Mouse (Mus musculus): ENCODE measurements around the gene Vrk3. TPM values are rescaled to one million over a fixed set of nuclear protein-coding genes. Genes with fewer than 3 reads are reported as not detected.

The Vrk3 gene
- polyA plus RNA-seq, 1 experiment from 2014 or later, result 46.9 TPM

- no peak overlapping the region for H3K4me3 ChIP-seq (ENCODE audit: low read length)
- peaks cover 39% of the 10 kb centered on the region for H3K4me1 ChIP-seq (replicated peaks; ENCODE audit: control insufficient read depth, insufficient read depth, low read length)
- H3K27me3 ChIP-seq (ENCODE audit: control insufficient read depth, insufficient read depth, low read depth, low read length), result no peaks in the 10 kb centered on the region
- H3K4me2 ChIP-seq (ENCODE audit: low read depth, low read length), result no peak overlapping the region
- no peak overlapping the region for H3K9ac ChIP-seq (ENCODE audit: low read length)
- no peak overlapping the region for H3K27ac ChIP-seq (ENCODE audit: low read length)
- WGBS, result 46% methylated on average over 5 of the region's 5 CpGs
- ATAC-seq (ENCODE audit: low read depth), result no peak
- H3K36me3 ChIP-seq (ENCODE audit: control insufficient read depth, insufficient read depth, low read length), result no peaks in the 10 kb centered on the region
- no peaks in the 10 kb centered on the region for H3K9me3 ChIP-seq (ENCODE audit: control insufficient read depth, low read length)
Observed at GRCm38 (mm10) chr7:44819863-44820262, 71.7 kb downstream of the Vrk3 start.

- no peak for ATAC-seq (ENCODE audit: low read depth)
- 74% methylated on average over 3 of the region's 3 CpGs for WGBS
Observed at GRCm38 (mm10) chr7:44820525-44820924, 72.3 kb downstream of the Vrk3 start.

GRCm38 (mm10) chr7:44821666-44822448 lies 73.6 kb downstream of the Vrk3 start:
- no peak overlapping the region for H3K4me3 ChIP-seq (ENCODE audit: low read length)
- no peak overlapping the region for H3K9ac ChIP-seq (ENCODE audit: low read length)
- WGBS, result 76% methylated on average over 7 of the region's 7 CpGs
- peaks cover 35% of the 10 kb centered on the region for H3K4me1 ChIP-seq (replicated peaks; ENCODE audit: control insufficient read depth, insufficient read depth, low read length)
- H3K36me3 ChIP-seq (ENCODE audit: control insufficient read depth, insufficient read depth, low read length), result no peaks in the 10 kb centered on the region; the same call in 1 of the 2 replicates
- no peaks in the 10 kb centered on the region for H3K27me3 ChIP-seq (ENCODE audit: control insufficient read depth, insufficient read depth, low read depth, low read length)
- H3K9me3 ChIP-seq (ENCODE audit: control insufficient read depth, low read length), result no peaks in the 10 kb centered on the region
- no peak overlapping the region for H3K27ac ChIP-seq (ENCODE audit: low read length)
- no peak for ATAC-seq (ENCODE audit: low read depth)
- no peak overlapping the region for H3K4me2 ChIP-seq (ENCODE audit: low read depth, low read length)

More at GRCm38 (mm10) chr7:44820525-44820924, 72.3 kb downstream of the Vrk3 start:
- Histone ChIP-seq H3K4me2 (ENCODE audit: low read depth, low read length) (no peak overlapping the region), H3K27ac (ENCODE audit: low read length) (no peak overlapping the region), H3K36me3 (ENCODE audit: control insufficient read depth, insufficient read depth, low read length) (no peaks in the 10 kb centered on the region), H3K9me3 (ENCODE audit: control insufficient read depth, low read length) (no peaks in the 10 kb centered on the region), H3K27me3 (ENCODE audit: control insufficient read depth, insufficient read depth, low read depth, low read length) (no peaks in the 10 kb centered on the region), H3K4me1 (replicated peaks; ENCODE audit: control insufficient read depth, insufficient read depth, low read length) (peaks cover 35% of the 10 kb centered on the region), H3K9ac (ENCODE audit: low read length) (no peak overlapping the region), H3K4me3 (ENCODE audit: low read length) (no peak overlapping the region)

GRCm38 (mm10) chr7:44823409-44823808 lies 75.2 kb downstream of the Vrk3 start:
- Histone ChIP-seq H3K27ac (ENCODE audit: low read length) (no peak overlapping the region), H3K36me3 (ENCODE audit: control insufficient read depth, insufficient read depth, low read length) (no peaks in the 10 kb centered on the region; the same call in 1 of the 2 replicates), H3K4me1 (replicated peaks; ENCODE audit: control insufficient read depth, insufficient read depth, low read length) (peaks cover 25% of the 10 kb centered on the region), H3K9ac (ENCODE audit: low read length) (no peak overlapping the region), H3K4me3 (ENCODE audit: low read length) (no peak overlapping the region), H3K4me2 (ENCODE audit: low read depth, low read length) (no peak overlapping the region), H3K27me3 (ENCODE audit: control insufficient read depth, insufficient read depth, low read depth, low read length) (no peaks in the 10 kb centered on the region), H3K9me3 (ENCODE audit: control insufficient read depth, low read length) (no peaks in the 10 kb centered on the region)
- WGBS, result 43% methylated on average over 7 of the region's 7 CpGs
- ATAC-seq (ENCODE audit: low read depth), result no peak

- H3K4me3 ChIP-seq (ENCODE audit: low read length), result no peak overlapping the region
- H3K4me2 ChIP-seq (ENCODE audit: low read depth, low read length), result no peak overlapping the region
- 16% methylated on average over 3 of the region's 3 CpGs for WGBS
- H3K36me3 ChIP-seq (ENCODE audit: control insufficient read depth, insufficient read depth, low read length), result peaks cover 13% of the 10 kb centered on the region
- no peak overlapping the region for H3K9ac ChIP-seq (ENCODE audit: low read length)
- peak; percentile 46; the same call in 1 of the 2 replicates for ATAC-seq (ENCODE audit: low read depth)
- H3K27ac ChIP-seq (ENCODE audit: low read length), result no peak overlapping the region
- no peaks in the 10 kb centered on the region for H3K9me3 ChIP-seq (ENCODE audit: control insufficient read depth, low read length)
- H3K27me3 ChIP-seq (ENCODE audit: control insufficient read depth, insufficient read depth, low read depth, low read length), result no peaks in the 10 kb centered on the region
- H3K4me1 ChIP-seq (replicated peaks; ENCODE audit: control insufficient read depth, insufficient read depth, low read length), result peaks cover 13% of the 10 kb centered on the region
Observed at GRCm38 (mm10) chr7:44824872-44825271, 76.7 kb downstream of the Vrk3 start.

- WGBS, result 80% methylated on average over 3 of the region's 3 CpGs
- no peak for ATAC-seq (ENCODE audit: low read depth)
- peaks cover 8% of the 10 kb centered on the region; the same call in 1 of the 2 replicates for H3K4me1 ChIP-seq (replicated peaks; ENCODE audit: control insufficient read depth, insufficient read depth, low read length)
- no peak overlapping the region for H3K9ac ChIP-seq (ENCODE audit: low read length)
- H3K4me3 ChIP-seq (ENCODE audit: low read length), result no peak overlapping the region
- H3K36me3 ChIP-seq (ENCODE audit: control insufficient read depth, insufficient read depth, low read length), result peaks cover 29% of the 10 kb centered on the region
- no peaks in the 10 kb centered on the region for H3K9me3 ChIP-seq (ENCODE audit: control insufficient read depth, low read length)
- no peak overlapping the region for H3K27ac ChIP-seq (ENCODE audit: low read length)
- H3K4me2 ChIP-seq (ENCODE audit: low read depth, low read length), result no peak overlapping the region
- H3K27me3 ChIP-seq (ENCODE audit: control insufficient read depth, insufficient read depth, low read depth, low read length), result no peaks in the 10 kb centered on the region
Observed at GRCm38 (mm10) chr7:44826771-44827170, 78.6 kb downstream of the Vrk3 start.

Other genes with a start within 250 kb of the Vrk3 start
- gene Mybpc2, start 223.8 kb upstream of the Vrk3 start, polyA plus RNA-seq (2015; fragmentation: Nextera tagmentation; extraction: Ambion mirVana), result 0.63 and 1.2 TPM in 2 replicates
- gene Spib, start 216.3 kb upstream of the Vrk3 start, polyA plus RNA-seq (2015; fragmentation: Nextera tagmentation; extraction: Ambion mirVana), result 0.33 and 1.1 TPM in 2 replicates
- gene Pold1, start 199.6 kb upstream of the Vrk3 start, polyA plus RNA-seq (2015; fragmentation: Nextera tagmentation; extraction: Ambion mirVana), result 100 and 109 TPM in 2 replicates
- gene Nr1h2, start 194.5 kb upstream of the Vrk3 start, polyA plus RNA-seq (2015; fragmentation: Nextera tagmentation; extraction: Ambion mirVana), result 86.2 and 87.0 TPM in 2 replicates
- 93.0 and 140 TPM in 2 replicates for gene Napsa, start 176.0 kb upstream of the Vrk3 start, polyA plus RNA-seq (2015; fragmentation: Nextera tagmentation; extraction: Ambion mirVana)
- gene Kcnc3, start 157.7 kb upstream of the Vrk3 start, polyA plus RNA-seq (2015; fragmentation: Nextera tagmentation; extraction: Ambion mirVana), result 1.5 and 2.1 TPM in 2 replicates
- gene Myh14, start 77.6 kb upstream of the Vrk3 start, polyA plus RNA-seq (2015; fragmentation: Nextera tagmentation; extraction: Ambion mirVana), result 38.8 and 39.4 TPM in 2 replicates
- gene Izumo2, start 39.7 kb upstream of the Vrk3 start, polyA plus RNA-seq (2015; fragmentation: Nextera tagmentation; extraction: Ambion mirVana), result not detected in 2 replicates
- 2.0 TPM in 2 replicates for gene Zfp473, start 2.6 kb downstream of the Vrk3 start, polyA plus RNA-seq (2015; fragmentation: Nextera tagmentation; extraction: Ambion mirVana)
- gene Nup62, start 67.7 kb downstream of the Vrk3 start, polyA plus RNA-seq (2015; fragmentation: Nextera tagmentation; extraction: Ambion mirVana), result 88.6 and 98.6 TPM in 2 replicates
- 1.4 and 1.7 TPM in 2 replicates for gene Il4i1, start 68.0 kb downstream of the Vrk3 start, polyA plus RNA-seq (2015; fragmentation: Nextera tagmentation; extraction: Ambion mirVana)
- gene Atf5, start 68.2 kb downstream of the Vrk3 start, polyA plus RNA-seq (2015; fragmentation: Nextera tagmentation; extraction: Ambion mirVana), result 3.3 and 3.5 TPM in 2 replicates
- gene Akt1s1, start 100.6 kb downstream of the Vrk3 start, polyA plus RNA-seq (2015; fragmentation: Nextera tagmentation; extraction: Ambion mirVana), result 92.3 and 95.6 TPM in 2 replicates
- 83.7 and 84.4 TPM in 2 replicates for gene Tbc1d17, start 100.7 kb downstream of the Vrk3 start, polyA plus RNA-seq (2015; fragmentation: Nextera tagmentation; extraction: Ambion mirVana)
- 38.0 and 39.0 TPM in 2 replicates for gene Pnkp, start 108.7 kb downstream of the Vrk3 start, polyA plus RNA-seq (2015; fragmentation: Nextera tagmentation; extraction: Ambion mirVana)
- gene Ptov1, start 121.4 kb downstream of the Vrk3 start, polyA plus RNA-seq (2015; fragmentation: Nextera tagmentation; extraction: Ambion mirVana), result 302 and 307 TPM in 2 replicates
- 97.3 and 102 TPM in 2 replicates for gene Med25, start 144.3 kb downstream of the Vrk3 start, polyA plus RNA-seq (2015; fragmentation: Nextera tagmentation; extraction: Ambion mirVana)
- gene Fuz, start 147.7 kb downstream of the Vrk3 start, polyA plus RNA-seq (2015; fragmentation: Nextera tagmentation; extraction: Ambion mirVana), result 22.4 and 24.3 TPM in 2 replicates
- 58.2 and 63.7 TPM in 2 replicates for gene Ap2a1, start 181.1 kb downstream of the Vrk3 start, polyA plus RNA-seq (2015; fragmentation: Nextera tagmentation; extraction: Ambion mirVana)
- 0.15 and 0.44 TPM in 2 replicates for gene Tsks, start 194.8 kb downstream of the Vrk3 start, polyA plus RNA-seq (2015; fragmentation: Nextera tagmentation; extraction: Ambion mirVana)
- gene Cpt1c, start 226.4 kb downstream of the Vrk3 start, polyA plus RNA-seq (2015; fragmentation: Nextera tagmentation; extraction: Ambion mirVana), result 17.1 and 17.5 TPM in 2 replicates
- gene Prmt1, start 238.2 kb downstream of the Vrk3 start, polyA plus RNA-seq (2015; fragmentation: Nextera tagmentation; extraction: Ambion mirVana), result 413 and 457 TPM in 2 replicates
- 96.5 and 108 TPM in 2 replicates for gene Irf3, start 249.2 kb downstream of the Vrk3 start, polyA plus RNA-seq (2015; fragmentation: Nextera tagmentation; extraction: Ambion mirVana)

Data from lung, embryonic 16.5 days (tissue).